Mouse (Mus musculus): ENCODE measurements at regions not wholly inside any gene's neighbourhood (a gene's known extent, or its start where the extent isn't known, plus 50 kb on each side); places are given as distances from the start of the nearest gene placed in this dataset.

- no peak for TF ChIP-seq CTCF (IDR thresholded peaks at IDR 0.05 in 2 of 3, conservative IDR thresholded peaks at IDR 0.05 in 1 of 3; ENCODE audit: control insufficient read depth in 1 of 3, insufficient read depth in 1 of 3, low read depth in 2 of 3, low read length in 3 of 3, poor library complexity in 1 of 3, severe bottlenecking in 1 of 3)
- TF ChIP-seq NRF1 (IDR thresholded peaks at IDR 0.05; ENCODE audit: insufficient read depth, low read depth, low read length, poor library complexity, severe bottlenecking) = no peak
- no peak for TF ChIP-seq MAFK (IDR thresholded peaks at IDR 0.05; ENCODE audit: borderline replicate concordance, low read depth, low read length)
- TF ChIP-seq HCFC1 (IDR thresholded peaks at IDR 0.05; ENCODE audit: low read depth, low read length) = no peak
Observed at GRCm38 (mm10) chr7:73028952-73029351, 346.4 kb upstream of the Rgma start.

All from MEL (cell line).